Mouse (Mus musculus): ENCODE data around the gene Grik4. TPM values are rescaled to one million over a fixed set of nuclear protein-coding genes. Genes with fewer than 3 reads are reported as not detected.

Gene Grik4
- total and polyA plus RNA-seq, 3 experiments: not detected

DNA sequence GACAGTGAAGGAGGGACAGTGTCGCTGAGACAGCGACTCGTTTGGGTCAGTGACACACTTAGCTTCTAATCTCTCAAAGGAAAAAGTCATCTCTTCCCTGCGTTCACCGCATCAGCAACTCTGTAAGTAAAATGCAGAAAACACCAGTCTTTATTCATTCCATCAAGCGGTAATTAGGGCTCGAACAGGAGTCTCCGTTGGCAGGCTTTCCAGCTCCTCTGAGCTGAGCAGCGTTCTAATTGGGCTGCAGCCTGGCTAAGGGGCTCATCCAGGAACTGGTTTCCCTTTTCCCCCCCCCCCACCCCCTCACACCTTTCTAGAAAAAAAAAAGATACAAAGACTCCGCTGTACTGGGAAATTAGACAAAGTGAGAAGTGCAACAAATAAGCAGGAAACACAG lies 75.8 kb downstream of the Grik4 start:
- in situ Hi-C loops (cut with MboI; ENCODE audit: low pct_ligation_motif_present, low pct_unique_long_range_greater_than_20kb, low sequenced_read_pairs) (no loop called here), dilution Hi-C loops (cut with MboI; ENCODE audit: extremely low pct_ligation_motif_present, extremely low pct_unique_long_range_greater_than_20kb, low sequenced_read_pairs) (no loop called here)
- Histone ChIP-seq H3K9me3 (replicated peaks; ENCODE audit: low read length) (peaks cover 8% of the 10 kb centered on the region), H3K27ac (ENCODE audit: insufficient read depth, low read depth) (no peak overlapping the region), H3K36me3 (replicated peaks in 1 of 2; ENCODE audit: control insufficient read depth in 1 of 2, insufficient read depth in 1 of 2, low read length in 1 of 2) (no peaks in the 10 kb centered on the region), H3K79me2 (replicated peaks; ENCODE audit: control insufficient read depth, extremely low read depth, insufficient read depth, poor library complexity, severe bottlenecking) (no peaks in the 10 kb centered on the region), H3K4me2 (ENCODE audit: insufficient read depth, low read depth, poor library complexity, severe bottlenecking) (no peak overlapping the region), H3K27me3 (replicated peaks) (peaks cover 84% of the 10 kb centered on the region), H3K4me3 (replicated peaks in 1 of 3; ENCODE audit: low read depth in 2 of 3, low read length in 2 of 3, poor library complexity in 1 of 3) (no peak overlapping the region), H3K4me1 (ENCODE audit: control insufficient read depth in 1 of 2, insufficient read depth in 2 of 2) (no peaks in the 10 kb centered on the region), H3K9ac (ENCODE audit: insufficient read depth, low read depth) (no peak overlapping the region)
- DNase-seq (ENCODE audit: extremely low read depth): no peak
- TF ChIP-seq JUN (IDR thresholded peaks at IDR 0.05; ENCODE audit: insufficient read depth, low read depth, low read length): no peak
- TF ChIP-seq JUND (conservative IDR thresholded peaks at IDR 0.05; ENCODE audit: low read depth, low read length): no peak

DNA sequence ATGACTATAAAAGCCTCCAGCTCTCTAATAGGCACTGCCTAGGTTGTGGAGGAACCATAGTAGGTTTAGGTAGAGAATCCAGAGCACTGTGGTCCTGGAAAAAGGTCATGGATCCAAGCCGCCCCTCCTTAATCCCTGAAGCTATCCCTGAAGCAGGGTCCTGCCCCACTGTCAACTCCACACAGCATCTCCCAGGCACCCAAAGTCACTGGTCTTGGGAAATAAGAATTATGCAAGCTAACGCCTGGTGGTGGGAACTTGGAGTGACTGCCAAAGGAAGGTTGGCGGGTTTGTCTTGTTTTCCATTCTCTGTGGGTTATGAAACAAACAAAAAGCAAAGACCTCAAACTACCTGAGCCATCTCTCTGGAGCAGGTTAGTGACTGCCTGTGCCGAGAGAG lies 77.6 kb downstream of the Grik4 start:
- no peak for TF ChIP-seq IRF4 (IDR thresholded peaks at IDR 0.05; ENCODE audit: low read depth, low read length)
- no peak for TF ChIP-seq UBTF (IDR thresholded peaks at IDR 0.05; ENCODE audit: low read depth, low read length)
- no peak for TF ChIP-seq ZKSCAN1 (IDR thresholded peaks at IDR 0.05; ENCODE audit: borderline replicate concordance, low read depth, low read length)
- TF ChIP-seq EP300 (IDR thresholded peaks at IDR 0.05; ENCODE audit: low read length): no peak
- no peak for TF ChIP-seq MAZ (IDR thresholded peaks at IDR 0.05; ENCODE audit: low read depth, low read length)
- no peak for TF ChIP-seq NRF1 (IDR thresholded peaks at IDR 0.05; ENCODE audit: low read depth, low read length)
- no peak for TF ChIP-seq ZC3H11A (IDR thresholded peaks at IDR 0.05; ENCODE audit: low read depth, low read length)
- peaks cover 88% of the 10 kb centered on the region for H3K27me3 ChIP-seq (replicated peaks)
- no peak for DNase-seq (ENCODE audit: extremely low read depth)
- no peak overlapping the region for H3K9ac ChIP-seq (ENCODE audit: insufficient read depth, low read depth)
- no peak overlapping the region for H3K4me3 ChIP-seq (replicated peaks in 1 of 3; ENCODE audit: low read depth in 2 of 3, low read length in 2 of 3, poor library complexity in 1 of 3)
- H3K4me1 ChIP-seq (ENCODE audit: control insufficient read depth in 1 of 2, insufficient read depth in 2 of 2): no peaks in the 10 kb centered on the region
- in situ Hi-C loops (cut with MboI; ENCODE audit: low pct_ligation_motif_present, low pct_unique_long_range_greater_than_20kb, low sequenced_read_pairs) (no loop called here), dilution Hi-C loops (cut with MboI; ENCODE audit: extremely low pct_ligation_motif_present, extremely low pct_unique_long_range_greater_than_20kb, low sequenced_read_pairs) (no loop called here)
- H3K27ac ChIP-seq (ENCODE audit: insufficient read depth, low read depth): no peak overlapping the region
- no peaks in the 10 kb centered on the region for H3K79me2 ChIP-seq (replicated peaks; ENCODE audit: control insufficient read depth, extremely low read depth, insufficient read depth, poor library complexity, severe bottlenecking)
- no peaks in the 10 kb centered on the region for H3K36me3 ChIP-seq (replicated peaks in 1 of 2; ENCODE audit: control insufficient read depth in 1 of 2, insufficient read depth in 1 of 2, low read length in 1 of 2)
- H3K4me2 ChIP-seq (ENCODE audit: insufficient read depth, low read depth, poor library complexity, severe bottlenecking): no peak overlapping the region
- H3K9me3 ChIP-seq (replicated peaks; ENCODE audit: low read length): no peaks in the 10 kb centered on the region

DNA sequence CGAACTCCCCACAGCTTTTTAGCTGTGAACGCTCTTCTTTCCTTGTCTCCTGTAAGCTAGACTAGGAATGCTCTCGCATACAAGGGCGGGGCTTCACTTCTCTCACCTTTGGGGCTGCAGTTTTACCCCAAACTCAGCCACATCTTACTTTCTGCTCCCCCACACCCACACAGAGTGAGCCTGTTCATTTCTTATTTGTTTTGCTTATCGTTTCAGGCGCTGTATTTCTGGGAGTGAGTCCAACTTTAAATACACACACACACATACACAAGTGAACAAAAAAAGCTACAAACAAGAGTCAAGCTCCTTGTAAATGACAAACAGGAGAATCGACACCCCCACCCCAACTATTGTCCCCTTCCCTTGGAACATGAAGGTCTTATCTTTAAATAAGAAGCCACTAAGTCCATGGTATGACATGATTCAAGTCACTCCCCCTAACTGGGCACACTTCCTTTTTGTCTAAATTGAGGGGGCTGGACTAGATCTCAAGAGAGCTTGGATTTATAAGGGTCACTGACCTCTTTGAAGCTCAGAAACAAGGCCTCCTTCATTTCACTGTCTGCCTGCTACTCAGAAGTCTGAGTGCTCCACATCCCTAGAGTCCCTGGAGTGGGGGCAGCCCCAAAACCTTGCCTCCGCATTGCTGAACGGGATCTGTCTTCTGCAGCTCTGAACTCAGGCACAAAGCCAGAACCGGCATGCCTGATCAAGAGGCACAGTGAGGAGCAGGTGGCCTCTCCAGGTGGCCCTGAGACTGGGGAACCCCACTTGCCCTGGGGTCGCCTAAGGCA lies 79.1 kb downstream of the Grik4 start:
- dilution Hi-C loops (cut with MboI; ENCODE audit: extremely low pct_ligation_motif_present, extremely low pct_unique_long_range_greater_than_20kb, low sequenced_read_pairs): no loop called here
- H3K4me2 ChIP-seq (ENCODE audit: insufficient read depth, low read depth, poor library complexity, severe bottlenecking): no peak overlapping the region

More for the DNA sequence above, 79.1 kb downstream of the Grik4 start:
- DNase-seq (ENCODE audit: extremely low read depth): no peak
- Histone ChIP-seq H3K79me2 (replicated peaks; ENCODE audit: control insufficient read depth, extremely low read depth, insufficient read depth, poor library complexity, severe bottlenecking) (no peaks in the 10 kb centered on the region), H3K9ac (ENCODE audit: insufficient read depth, low read depth) (no peak overlapping the region), H3K27me3 (replicated peaks) (peaks cover 88% of the 10 kb centered on the region), H3K4me1 (ENCODE audit: control insufficient read depth in 1 of 2, insufficient read depth in 2 of 2) (no peaks in the 10 kb centered on the region), H3K9me3 (replicated peaks; ENCODE audit: low read length) (no peaks in the 10 kb centered on the region), H3K27ac (ENCODE audit: insufficient read depth, low read depth) (no peak overlapping the region), H3K36me3 (replicated peaks in 1 of 2; ENCODE audit: control insufficient read depth in 1 of 2, insufficient read depth in 1 of 2, low read length in 1 of 2) (no peaks in the 10 kb centered on the region), H3K4me3 (replicated peaks in 1 of 3; ENCODE audit: low read depth in 2 of 3, low read length in 2 of 3, poor library complexity in 1 of 3) (no peak overlapping the region)
- TF ChIP-seq SIN3A (IDR thresholded peaks at IDR 0.05; ENCODE audit: low read length) (no peak), RAD21 (IDR thresholded peaks at IDR 0.05; ENCODE audit: low read depth, low read length) (no peak), BHLHE40 (IDR thresholded peaks at IDR 0.05; ENCODE audit: low read depth, low read length) (no peak), E2F4 (IDR thresholded peaks at IDR 0.05; ENCODE audit: insufficient replicate concordance, low read depth, low read length) (no peak), ETS1 (conservative IDR thresholded peaks at IDR 0.05; ENCODE audit: low read depth, low read length) (no peak), POLR2A (IDR thresholded peaks at IDR 0.05; ENCODE audit: low read depth, low read length) (no peak), ZKSCAN1 (IDR thresholded peaks at IDR 0.05; ENCODE audit: borderline replicate concordance, low read depth, low read length) (no peak), MAX (IDR thresholded peaks at IDR 0.05; ENCODE audit: low read length) (no peak)
- in situ Hi-C loops (cut with MboI; ENCODE audit: low pct_ligation_motif_present, low pct_unique_long_range_greater_than_20kb, low sequenced_read_pairs): no loop called here

All from CH12.LX (cell line).